Mouse (Mus musculus) spleen, adult 2 months (tissue): ENCODE data around the gene Lrrc3. TPM values are rescaled to one million over a fixed set of nuclear protein-coding genes. Genes with fewer than 3 reads are reported as not detected.

Experiments used
- DNase-seq, 2 experiments: peaks; one replicate each; pipeline versions ENCODE4 v3.0.0 to v3.0.0-alpha.2; 2012 to 2021; ENCODE audit warnings: low spot score in 2 of 2, low read depth in 1 of 2
- H3K27ac ChIP-seq: fragments of 200-500 bp; 2 replicates; pipeline ENCODE4 v1.5.1; 2012; ENCODE audit warnings: low read length, inconsistent platforms; ENCODE audit not compliant: insufficient read depth
- H3K27me3 ChIP-seq: fragments of 200-500 bp; 2 replicates; pipeline ENCODE4 v1.6.1; 2012; ENCODE audit warnings: mild to moderate bottlenecking, moderate library complexity, low read length, inconsistent platforms; ENCODE audit not compliant: control insufficient read depth, insufficient read depth
- H3K36me3 ChIP-seq: fragments of 200-500 bp; 2 replicates; pipeline ENCODE4 v1.6.1; 2012; ENCODE audit warnings: mild to moderate bottlenecking, low read length, inconsistent platforms; ENCODE audit not compliant: control insufficient read depth, insufficient read depth
- H3K4me1 ChIP-seq: fragments of 200-500 bp; 2 replicates; pipeline ENCODE4 v1.6.1; 2011; ENCODE audit warnings: inconsistent platforms; ENCODE audit not compliant: control insufficient read depth, insufficient read depth, insufficient read length
- H3K4me3 ChIP-seq: fragments of 200-500 bp; 2 replicates; pipeline ENCODE4 v1.5.1; 2011; ENCODE audit warnings: mild to moderate bottlenecking, inconsistent platforms; ENCODE audit not compliant: insufficient read depth, insufficient read length; ENCODE audit errors: extremely low read depth
- CTCF ChIP-seq: fragments of 200-500 bp; IDR thresholded peaks from 2 replicates; pipeline ENCODE4 v1.5.1; 2011; ENCODE audit warnings: mild to moderate bottlenecking, inconsistent platforms; ENCODE audit not compliant: insufficient read depth, insufficient read length, insufficient replicate concordance; ENCODE audit errors: extremely low read depth
- POLR2A ChIP-seq: fragments of 200-500 bp; IDR thresholded peaks from 2 replicates; pipeline ENCODE4 v1.6.1; 2011; ENCODE audit warnings: low read depth, low read length, inconsistent platforms
- WGBS: fragments of 180-500 bp; shearing (Covaris S2); methylation state at CpG from one replicate; pipeline ENCODE4 v1.1.7; 2018; 5-methylcytosine and 5-hydroxymethylcytosine counted together
- polyA plus RNA-seq: library from polyadenylated mRNA; depleted of rRNA; stranded (reverse); fragments of >200 nt; gene quantifications from 2 replicates; pipeline ENCODE4 v1.2.3, GENCODE M21; 2012

Gene Lrrc3
- polyA plus RNA-seq, 1 experiment: 1.2 TPM

GRCm38 (mm10) chr10:77900126-77900525 lies 2.2 kb downstream of the Lrrc3 start:
- Histone ChIP-seq H3K4me1 (peaks cover 5% of the 10 kb centered on the region; the same call in 1 of the 2 replicates), H3K27me3 (peaks cover 16% of the 10 kb centered on the region), H3K4me3 (no peak overlapping the region), H3K36me3 (no peaks in the 10 kb centered on the region), H3K27ac (no peak overlapping the region)
- WGBS: 67% methylated on average over 7 of the region's 7 CpGs
- no peak for DNase-seq
- TF ChIP-seq CTCF (no peak), POLR2A (no peak)

- 76% methylated on average over 5 of the region's 5 CpGs for WGBS
- Histone ChIP-seq H3K4me1 (no peaks in the 10 kb centered on the region), H3K4me3 (no peak overlapping the region), H3K27me3 (no peaks in the 10 kb centered on the region), H3K27ac (no peak overlapping the region), H3K36me3 (no peaks in the 10 kb centered on the region)
- DNase-seq: no peak
- no peak for TF ChIP-seq POLR2A
- no peak for TF ChIP-seq CTCF
Observed at GRCm38 (mm10) chr10:77895562-77895961, 6.8 kb downstream of the Lrrc3 start.

GRCm38 (mm10) chr10:77890987-77891565 lies 11.3 kb downstream of the Lrrc3 start:
- Histone ChIP-seq H3K4me1 (no peaks in the 10 kb centered on the region), H3K27ac (no peak overlapping the region), H3K36me3 (no peaks in the 10 kb centered on the region), H3K27me3 (no peaks in the 10 kb centered on the region), H3K4me3 (no peak overlapping the region)
- 78% methylated on average over 8 of the region's 8 CpGs for WGBS
- no peak for DNase-seq
- no peak for TF ChIP-seq CTCF
- no peak for TF ChIP-seq POLR2A

- H3K4me1 ChIP-seq: no peaks in the 10 kb centered on the region
- H3K4me3 ChIP-seq: no peak overlapping the region
- no peak overlapping the region for H3K27ac ChIP-seq
- DNase-seq: no peak
- no peak for TF ChIP-seq CTCF
- TF ChIP-seq POLR2A: no peak
- no peaks in the 10 kb centered on the region for H3K36me3 ChIP-seq
- no peaks in the 10 kb centered on the region for H3K27me3 ChIP-seq
- WGBS: 68% methylated on average over 12 of the region's 12 CpGs
Observed at GRCm38 (mm10) chr10:77886007-77886747, 16.2 kb downstream of the Lrrc3 start.

GRCm38 (mm10) chr10:77882553-77882952 lies 19.8 kb downstream of the Lrrc3 start:
- Histone ChIP-seq H3K4me1 (no peaks in the 10 kb centered on the region), H3K27ac (no peak overlapping the region), H3K36me3 (no peaks in the 10 kb centered on the region), H3K27me3 (no peaks in the 10 kb centered on the region), H3K4me3 (no peak overlapping the region)
- WGBS: 85% methylated on average over 5 of the region's 5 CpGs
- TF ChIP-seq POLR2A (no peak), CTCF (no peak)
- DNase-seq: no peak

- no peaks in the 10 kb centered on the region for H3K4me1 ChIP-seq
- WGBS: 18% methylated on average over 3 of the region's 3 CpGs
- no peak for TF ChIP-seq POLR2A
- TF ChIP-seq CTCF: no peak
- no peaks in the 10 kb centered on the region for H3K36me3 ChIP-seq
- H3K27ac ChIP-seq: no peak overlapping the region
- no peak overlapping the region for H3K4me3 ChIP-seq
- DNase-seq: no peak
- H3K27me3 ChIP-seq: no peaks in the 10 kb centered on the region
Observed at GRCm38 (mm10) chr10:77880305-77880704, 22.0 kb downstream of the Lrrc3 start.

- H3K27ac ChIP-seq: no peak overlapping the region
- DNase-seq: no peak
- WGBS: 75% methylated on average over 6 of the region's 6 CpGs
- no peaks in the 10 kb centered on the region for H3K27me3 ChIP-seq
- TF ChIP-seq CTCF (no peak), POLR2A (no peak)
- no peaks in the 10 kb centered on the region for H3K4me1 ChIP-seq
- H3K36me3 ChIP-seq: no peaks in the 10 kb centered on the region
- H3K4me3 ChIP-seq: no peak overlapping the region
Observed at GRCm38 (mm10) chr10:77878985-77879384, 23.4 kb downstream of the Lrrc3 start.
